Mouse (Mus musculus) liver, embryonic 12.5 days (tissue): ENCODE data around the gene Tmem161b. TPM values are rescaled to one million over a fixed set of nuclear protein-coding genes. Genes with fewer than 3 reads are reported as not detected.
"Not testable (repeated sequence)": the region's sequence is repeated elsewhere in the genome, so short reads cannot be mapped to it uniquely, and the experiment has no call there.

Experiments used
- ATAC-seq: fragments of 200-750 bp; cut with Nextera tagmentation; 2 replicates; pipeline ENCODE4 v1.8.0; 2017; ENCODE audit warnings: moderate number of reproducible peaks, mild to moderate bottlenecking, moderate library complexity
- H3K27ac ChIP-seq: fragments of 300-500 bp; sonication (generic); 2 replicates; pipeline ENCODE4 v1.5.1; 2016; ENCODE audit warnings: mild to moderate bottlenecking
- H3K27me3 ChIP-seq: fragments of 300-500 bp; sonication (generic); replicated peaks from 2 replicates; pipeline ENCODE4 v1.6.1; 2016; ENCODE audit warnings: mild to moderate bottlenecking, moderate library complexity
- H3K36me3 ChIP-seq: fragments of 300-500 bp; sonication (generic); 2 replicates; pipeline ENCODE4 v1.6.1; 2016; ENCODE audit warnings: mild to moderate bottlenecking, moderate library complexity
- H3K4me1 ChIP-seq: fragments of 300-500 bp; sonication (generic); 2 replicates; pipeline ENCODE4 v1.6.1; 2016
- H3K4me2 ChIP-seq: fragments of 300-500 bp; sonication (generic); 2 replicates; pipeline ENCODE4 v1.6.1; 2016; ENCODE audit warnings: mild to moderate bottlenecking, moderate library complexity
- H3K4me3 ChIP-seq: fragments of 300-500 bp; sonication (generic); 2 replicates; pipeline ENCODE4 v1.5.1; 2016; ENCODE audit warnings: mild to moderate bottlenecking, moderate library complexity
- H3K9ac ChIP-seq: fragments of 300-500 bp; sonication (generic); 2 replicates; pipeline ENCODE4 v1.6.1; 2016; ENCODE audit warnings: mild to moderate bottlenecking, moderate library complexity
- H3K9me3 ChIP-seq: fragments of 300-500 bp; sonication (generic); replicated peaks from 2 replicates; pipeline ENCODE4 v1.6.1; 2016; ENCODE audit warnings: mild to moderate bottlenecking, moderate library complexity
- WGBS: fragments of 180-500 bp; shearing (Covaris S2); methylation state at CpG from one replicate; pipeline ENCODE4 v1.1.7; 2016; ENCODE audit not compliant: insufficient replicate concordance; 5-methylcytosine and 5-hydroxymethylcytosine counted together
- polyA plus RNA-seq: library from polyadenylated mRNA; unstranded; fragments of >200 nt; fragmentation: Nextera tagmentation; extraction: Ambion mirVana; gene quantifications from 2 replicates; pipeline ENCODE4 v1.2.1, GENCODE M21; 2016

Gene Tmem161b
- polyA plus RNA-seq, result 7.8 and 8.7 TPM in 2 replicates

DNA sequence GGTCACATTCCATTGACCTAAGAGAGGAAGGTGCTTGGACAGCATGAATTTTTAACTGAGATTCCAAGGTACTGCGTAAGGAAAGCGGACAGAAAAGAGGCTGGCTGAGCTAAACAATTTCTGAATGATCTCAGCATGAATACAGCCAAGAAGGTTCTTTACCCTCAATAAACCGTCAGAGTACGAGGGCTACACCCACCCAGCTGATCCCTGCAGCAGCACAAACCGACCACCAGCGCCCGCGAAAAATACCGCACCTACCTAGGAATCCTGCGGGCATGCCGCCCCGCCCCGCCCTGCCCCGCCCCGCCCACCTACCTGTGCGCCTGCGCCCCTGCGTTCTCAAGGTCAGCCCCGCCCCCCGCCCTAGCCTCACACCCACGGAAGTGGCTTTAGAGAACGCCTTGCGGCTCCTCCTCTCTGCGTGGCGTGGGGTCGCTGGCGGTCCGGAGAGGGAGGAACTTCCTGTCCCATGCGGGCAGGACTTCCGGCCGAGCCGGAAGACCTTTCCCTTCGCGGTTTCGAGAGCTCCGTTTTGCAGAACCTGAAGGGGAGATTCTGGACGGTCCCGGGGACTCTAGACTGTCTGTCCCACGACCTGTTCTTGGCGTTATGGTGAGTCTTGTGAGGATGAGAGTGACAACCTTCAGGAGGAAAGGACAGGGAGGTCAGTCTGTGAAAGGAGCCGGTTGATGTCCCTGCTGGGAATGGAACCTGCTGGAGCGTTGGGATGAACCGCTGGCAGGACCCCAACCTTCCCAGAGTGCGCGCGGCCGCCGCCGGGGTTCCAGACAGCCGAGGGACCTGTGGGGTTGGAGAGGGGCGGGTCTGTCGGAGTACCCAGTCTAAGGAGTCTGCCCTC lies at the start of gene Tmem161b:
Tmem161b (plus strand) TSS at position 477 of the 862 bp plus-strand sequence.
- H3K27ac ChIP-seq, result peak within 1 kb of the TSS; percentile 73
- WGBS, result under 1% methylated on average over 49 of the region's 52 CpGs

GRCm38 (mm10) chr13:84185835-84186234 lies 36.3 kb upstream of the Tmem161b start:
- H3K36me3 ChIP-seq, H3K4me3 ChIP-seq, H3K27me3 ChIP-seq, H3K9ac ChIP-seq, ATAC-seq, H3K9me3 ChIP-seq, H3K4me1 ChIP-seq, H3K4me2 ChIP-seq, H3K27ac ChIP-seq: not testable (repeated sequence)

More for the DNA sequence above, at the start of gene Tmem161b:
- peak within 1 kb of the TSS; percentile 81 for H3K4me3 ChIP-seq
- ATAC-seq, result peak; percentile 99
- peak within 1 kb of the TSS; percentile 77 for H3K9ac ChIP-seq
- H3K36me3 ChIP-seq, result no peaks in the 10 kb centered on the region
- no peaks in the 10 kb centered on the region for H3K27me3 ChIP-seq
- H3K9me3 ChIP-seq, result no peaks in the 10 kb centered on the region
- H3K4me2 ChIP-seq, result peak within 1 kb of the TSS; percentile 87
- H3K4me1 ChIP-seq, result peaks cover 23% of the 10 kb centered on the region

DNA sequence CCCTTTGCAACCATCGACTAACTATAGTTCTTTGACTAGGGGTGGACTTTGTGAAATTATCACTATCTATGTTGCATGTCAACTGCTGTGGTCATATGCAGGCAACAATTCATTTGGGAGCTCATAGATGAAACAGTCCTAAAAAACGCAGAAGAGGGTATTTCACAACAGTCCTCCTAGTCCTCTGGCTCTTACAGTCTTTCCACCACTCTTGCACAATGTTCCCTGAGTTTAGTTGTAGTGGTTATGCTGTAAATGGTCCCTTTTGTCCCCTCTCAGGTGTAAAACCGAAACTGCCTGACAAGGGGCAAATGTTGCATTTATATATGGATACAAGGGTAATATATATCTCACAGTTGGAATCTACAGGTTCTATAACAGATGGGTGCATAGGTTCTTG lies 29.4 kb upstream of the Tmem161b start:
- H3K27me3 ChIP-seq, result no peaks in the 10 kb centered on the region
- no peaks in the 10 kb centered on the region for H3K4me1 ChIP-seq
- H3K9ac ChIP-seq, result no peak overlapping the region
- no peaks in the 10 kb centered on the region for H3K36me3 ChIP-seq
- no peak for ATAC-seq
- WGBS, result 51% methylated on average over 3 of the region's 3 CpGs
- H3K9me3 ChIP-seq, result no peaks in the 10 kb centered on the region
- no peak overlapping the region for H3K4me2 ChIP-seq
- H3K27ac ChIP-seq, result no peak overlapping the region
- no peak overlapping the region for H3K4me3 ChIP-seq

DNA sequence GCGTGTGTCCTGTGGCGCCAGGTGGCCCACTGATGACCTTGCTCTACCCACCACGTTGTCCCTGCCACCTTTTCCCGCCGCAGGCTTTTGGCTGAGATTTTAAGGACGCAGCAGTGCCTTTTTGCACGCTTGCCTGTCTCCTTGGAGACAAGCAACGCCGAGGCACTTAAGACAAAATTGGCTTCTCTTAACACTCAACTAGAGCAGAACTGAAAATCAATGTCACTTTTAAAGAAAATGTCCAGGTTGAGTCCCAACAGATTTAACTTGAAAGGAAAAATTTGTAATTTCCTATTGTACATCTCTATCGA lies 541 bp downstream of the Tmem161b start:
- 2% methylated on average over 10 of the region's 10 CpGs for WGBS
- H3K9me3 ChIP-seq, result no peaks in the 10 kb centered on the region
- H3K4me3 ChIP-seq, result peak overlapping the region; percentile 81
- peak overlapping the region; percentile 87 for H3K4me2 ChIP-seq
- H3K9ac ChIP-seq, result peak overlapping the region; percentile 77
- H3K27ac ChIP-seq, result peak overlapping the region; percentile 73
- peaks cover 23% of the 10 kb centered on the region for H3K4me1 ChIP-seq
- no peak for ATAC-seq
- H3K36me3 ChIP-seq, result 0 out of 2 replicates have a peak, but pooled peaks cover 3% of the 10 kb centered on the region
- no peaks in the 10 kb centered on the region for H3K27me3 ChIP-seq

DNA sequence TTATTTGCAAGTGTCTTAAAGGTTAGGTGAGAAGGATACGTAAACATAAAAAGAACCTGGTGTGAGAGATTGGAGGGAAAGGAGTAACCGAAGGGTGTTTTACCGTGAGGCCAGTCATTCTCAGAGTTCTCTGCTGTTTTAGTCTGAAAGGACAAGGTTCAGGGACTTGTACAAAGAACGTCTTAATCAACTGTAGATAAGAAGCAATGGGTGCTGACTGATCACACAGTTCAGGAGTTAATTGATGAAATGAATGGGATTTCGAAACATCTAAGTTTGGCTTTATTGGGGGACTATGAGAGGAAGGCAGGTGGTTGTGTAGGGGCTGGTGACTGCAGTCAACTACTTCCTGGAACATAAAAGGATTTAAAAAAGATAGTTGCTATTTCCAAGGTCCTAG lies 922 bp downstream of the Tmem161b start:
- Histone ChIP-seq H3K27me3 (no peaks in the 10 kb centered on the region), H3K9ac (peak overlapping the region; percentile 77), H3K27ac (no peak overlapping the region), H3K4me3 (peak overlapping the region; percentile 81), H3K4me1 (peaks cover 23% of the 10 kb centered on the region), H3K9me3 (no peaks in the 10 kb centered on the region), H3K36me3 (0 out of 2 replicates have a peak, but pooled peaks cover 3% of the 10 kb centered on the region), H3K4me2 (peak overlapping the region; percentile 87)
- 31% methylated on average over 5 of the region's 5 CpGs for WGBS
- ATAC-seq, result no peak

- no peak for ATAC-seq
- H3K27me3 ChIP-seq, result no peaks in the 10 kb centered on the region
- no peaks in the 10 kb centered on the region for H3K9me3 ChIP-seq
- no peak overlapping the region for H3K4me2 ChIP-seq
- no peak overlapping the region for H3K4me3 ChIP-seq
- H3K36me3 ChIP-seq, result peaks cover 12% of the 10 kb centered on the region
- H3K27ac ChIP-seq, result no peak overlapping the region
- no peaks in the 10 kb centered on the region for H3K4me1 ChIP-seq
- H3K9ac ChIP-seq, result no peak overlapping the region
- WGBS, result 63% methylated on average over 2 of the region's 2 CpGs
These were observed 11.9 kb downstream of the Tmem161b start for GRCm38 (mm10) chr13:84234019-84234418.

GRCm38 (mm10) chr13:84236768-84237167 lies 14.7 kb downstream of the Tmem161b start:
- no peak overlapping the region for H3K4me2 ChIP-seq
- no peak for ATAC-seq
- no peak overlapping the region for H3K9ac ChIP-seq
- no peaks in the 10 kb centered on the region for H3K9me3 ChIP-seq
- H3K4me1 ChIP-seq, result no peaks in the 10 kb centered on the region
- H3K27me3 ChIP-seq, result no peaks in the 10 kb centered on the region
- H3K27ac ChIP-seq, result no peak overlapping the region
- 89% methylated on average over 7 of the region's 7 CpGs for WGBS
- peaks cover 12% of the 10 kb centered on the region for H3K36me3 ChIP-seq
- H3K4me3 ChIP-seq, result no peak overlapping the region

- no peak for ATAC-seq
- Histone ChIP-seq H3K4me3 (no peak overlapping the region), H3K9me3 (no peaks in the 10 kb centered on the region), H3K27me3 (no peaks in the 10 kb centered on the region), H3K9ac (no peak overlapping the region), H3K27ac (no peak overlapping the region), H3K36me3 (peaks cover 12% of the 10 kb centered on the region), H3K4me2 (no peak overlapping the region), H3K4me1 (0 out of 2 replicates have a peak, but pooled peaks cover 3% of the 10 kb centered on the region)
These were observed 16.1 kb downstream of the Tmem161b start for GRCm38 (mm10) chr13:84238184-84238583.

DNA sequence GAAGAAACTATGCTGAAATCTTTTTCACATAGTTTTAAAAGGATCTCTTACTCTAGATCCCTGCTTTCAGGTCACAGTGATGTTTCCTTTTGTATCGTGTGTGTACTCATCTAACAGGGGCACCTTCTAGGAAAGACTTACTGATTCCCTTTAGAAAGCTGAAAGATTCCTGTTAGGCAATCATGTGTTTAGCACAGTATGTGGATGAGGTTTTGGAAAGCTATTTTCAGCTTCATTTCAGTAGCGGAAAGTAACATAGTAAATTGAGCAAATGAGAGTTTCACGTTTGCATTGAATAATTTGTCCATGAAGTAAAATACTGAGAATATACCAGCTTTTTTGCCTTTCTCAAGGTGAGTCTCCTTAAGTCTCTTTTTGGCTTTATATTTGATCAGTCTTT lies 26.0 kb downstream of the Tmem161b start:
- no peaks in the 10 kb centered on the region for H3K36me3 ChIP-seq
- no peak overlapping the region for H3K4me3 ChIP-seq
- no peaks in the 10 kb centered on the region for H3K4me1 ChIP-seq
- H3K27me3 ChIP-seq, result no peaks in the 10 kb centered on the region
- H3K9me3 ChIP-seq, result no peaks in the 10 kb centered on the region
- H3K9ac ChIP-seq, result no peak overlapping the region
- WGBS, result 75% methylated on average over 3 of the region's 3 CpGs
- H3K4me2 ChIP-seq, result no peak overlapping the region
- ATAC-seq, result no peak
- no peak overlapping the region for H3K27ac ChIP-seq

GRCm38 (mm10) chr13:84251295-84251694 lies 29.2 kb downstream of the Tmem161b start:
- H3K9me3 ChIP-seq, result no peaks in the 10 kb centered on the region
- no peak overlapping the region for H3K4me2 ChIP-seq
- WGBS, result 82% methylated on average over 5 of the region's 5 CpGs
- no peak overlapping the region for H3K27ac ChIP-seq
- no peaks in the 10 kb centered on the region for H3K4me1 ChIP-seq
- no peak overlapping the region for H3K9ac ChIP-seq
- no peak for ATAC-seq
- no peak overlapping the region for H3K4me3 ChIP-seq
- no peaks in the 10 kb centered on the region for H3K27me3 ChIP-seq
- no peaks in the 10 kb centered on the region for H3K36me3 ChIP-seq

GRCm38 (mm10) chr13:84255047-84255446 lies 33.0 kb downstream of the Tmem161b start:
- WGBS, result 81% methylated on average over 1 of the region's 1 CpGs

GRCm38 (mm10) chr13:84264418-84264817 lies 42.3 kb downstream of the Tmem161b start:
- not testable (repeated sequence) for H3K27me3 ChIP-seq, H3K4me1 ChIP-seq, H3K27ac ChIP-seq, ATAC-seq, H3K9me3 ChIP-seq, H3K4me2 ChIP-seq, H3K4me3 ChIP-seq, H3K9ac ChIP-seq
- peaks cover 48% of the 10 kb centered on the region for H3K36me3 ChIP-seq
- 71% methylated on average over 1 of the region's 1 CpGs for WGBS

More at GRCm38 (mm10) chr13:84255047-84255446, 33.0 kb downstream of the Tmem161b start:
- no peak overlapping the region for H3K9ac ChIP-seq
- no peaks in the 10 kb centered on the region for H3K4me1 ChIP-seq
- ATAC-seq, result no peak
- no peaks in the 10 kb centered on the region for H3K27me3 ChIP-seq
- no peaks in the 10 kb centered on the region for H3K9me3 ChIP-seq
- H3K4me2 ChIP-seq, result no peak overlapping the region
- H3K27ac ChIP-seq, result no peak overlapping the region
- no peak overlapping the region for H3K4me3 ChIP-seq
- H3K36me3 ChIP-seq, result peaks cover 8% of the 10 kb centered on the region

GRCm38 (mm10) chr13:84276246-84276645 lies 54.1 kb downstream of the Tmem161b start:
- no peak overlapping the region for H3K9ac ChIP-seq
- H3K4me2 ChIP-seq, result no peak overlapping the region

More at GRCm38 (mm10) chr13:84276246-84276645, 54.1 kb downstream of the Tmem161b start:
- no peak for ATAC-seq
- Histone ChIP-seq H3K4me1 (no peaks in the 10 kb centered on the region), H3K9me3 (no peaks in the 10 kb centered on the region), H3K4me3 (no peak overlapping the region), H3K36me3 (peaks cover 17% of the 10 kb centered on the region), H3K27me3 (no peaks in the 10 kb centered on the region), H3K27ac (no peak overlapping the region)
- WGBS, result 81% methylated on average over 5 of the region's 5 CpGs
